Mouse (Mus musculus): ENCODE results near the gene Dpysl5.

Gene Dpysl5

GRCm38 (mm10) chr5:30709744-30710383 lies 1.5 kb upstream of the Dpysl5 start:
- peak; percentile 48 to 60 for DNase-seq (ENCODE audit: low spot score in 2 of 2)

- DNase-seq (ENCODE audit: low spot score in 2 of 2), result no peak
These were observed 878 bp upstream of the Dpysl5 start for GRCm38 (mm10) chr5:30710486-30710885.

GRCm38 (mm10) chr5:30712002-30712390 lies 632 bp downstream of the Dpysl5 start:
- no peak for DNase-seq (ENCODE audit: low spot score in 2 of 2)

GRCm38 (mm10) chr5:30712441-30713298 lies 1.3 kb downstream of the Dpysl5 start:
- DNase-seq (ENCODE audit: low spot score in 2 of 2), result no peak

GRCm38 (mm10) chr5:30713299-30713675 lies 1.9 kb downstream of the Dpysl5 start:
- DNase-seq (ENCODE audit: low spot score in 2 of 2), result no peak

- no peak for DNase-seq (ENCODE audit: low spot score in 2 of 2)
These were observed 2.3 kb downstream of the Dpysl5 start for GRCm38 (mm10) chr5:30713691-30714090.

GRCm38 (mm10) chr5:30716311-30716710 lies 4.9 kb downstream of the Dpysl5 start:
- DNase-seq (ENCODE audit: low spot score in 2 of 2), result no peak

- DNase-seq (ENCODE audit: low spot score in 2 of 2), result no peak
These were observed 6.1 kb downstream of the Dpysl5 start for GRCm38 (mm10) chr5:30717506-30717905.

- DNase-seq (ENCODE audit: low spot score in 2 of 2), result no peak
These were observed 6.8 kb downstream of the Dpysl5 start for GRCm38 (mm10) chr5:30717991-30718703.

GRCm38 (mm10) chr5:30721935-30722334 lies 10.6 kb downstream of the Dpysl5 start:
- DNase-seq (ENCODE audit: low spot score in 2 of 2), result no peak

GRCm38 (mm10) chr5:30726151-30726693 lies 14.9 kb downstream of the Dpysl5 start:
- DNase-seq (ENCODE audit: low spot score in 2 of 2), result no peak

- DNase-seq (ENCODE audit: low spot score in 2 of 2), result no peak
These were observed 21.1 kb downstream of the Dpysl5 start for GRCm38 (mm10) chr5:30732511-30732910.

- DNase-seq (ENCODE audit: low spot score in 2 of 2), result no peak
These were observed 23.3 kb downstream of the Dpysl5 start for GRCm38 (mm10) chr5:30734666-30735065.

GRCm38 (mm10) chr5:30738127-30738828 lies 26.9 kb downstream of the Dpysl5 start:
- no peak for DNase-seq (ENCODE audit: low spot score in 2 of 2)

- no peak for DNase-seq (ENCODE audit: low spot score in 2 of 2)
These were observed 28.2 kb downstream of the Dpysl5 start for GRCm38 (mm10) chr5:30739595-30739994.

GRCm38 (mm10) chr5:30749582-30750311 lies 38.4 kb downstream of the Dpysl5 start:
- no peak for DNase-seq (ENCODE audit: low spot score in 2 of 2)

GRCm38 (mm10) chr5:30751071-30751470 lies 39.7 kb downstream of the Dpysl5 start:
- DNase-seq (ENCODE audit: low spot score in 2 of 2), result no peak

GRCm38 (mm10) chr5:30753128-30753527 lies 41.8 kb downstream of the Dpysl5 start:
- no peak for DNase-seq (ENCODE audit: low spot score in 2 of 2)

- no peak for DNase-seq (ENCODE audit: low spot score in 2 of 2)
These were observed 43.9 kb downstream of the Dpysl5 start for GRCm38 (mm10) chr5:30755215-30755614.

- DNase-seq (ENCODE audit: low spot score in 2 of 2), result no peak
These were observed 51.6 kb downstream of the Dpysl5 start for GRCm38 (mm10) chr5:30762815-30763510.
